Mouse (Mus musculus): ENCODE data around the gene Ippk.

The Ippk gene

DNA sequence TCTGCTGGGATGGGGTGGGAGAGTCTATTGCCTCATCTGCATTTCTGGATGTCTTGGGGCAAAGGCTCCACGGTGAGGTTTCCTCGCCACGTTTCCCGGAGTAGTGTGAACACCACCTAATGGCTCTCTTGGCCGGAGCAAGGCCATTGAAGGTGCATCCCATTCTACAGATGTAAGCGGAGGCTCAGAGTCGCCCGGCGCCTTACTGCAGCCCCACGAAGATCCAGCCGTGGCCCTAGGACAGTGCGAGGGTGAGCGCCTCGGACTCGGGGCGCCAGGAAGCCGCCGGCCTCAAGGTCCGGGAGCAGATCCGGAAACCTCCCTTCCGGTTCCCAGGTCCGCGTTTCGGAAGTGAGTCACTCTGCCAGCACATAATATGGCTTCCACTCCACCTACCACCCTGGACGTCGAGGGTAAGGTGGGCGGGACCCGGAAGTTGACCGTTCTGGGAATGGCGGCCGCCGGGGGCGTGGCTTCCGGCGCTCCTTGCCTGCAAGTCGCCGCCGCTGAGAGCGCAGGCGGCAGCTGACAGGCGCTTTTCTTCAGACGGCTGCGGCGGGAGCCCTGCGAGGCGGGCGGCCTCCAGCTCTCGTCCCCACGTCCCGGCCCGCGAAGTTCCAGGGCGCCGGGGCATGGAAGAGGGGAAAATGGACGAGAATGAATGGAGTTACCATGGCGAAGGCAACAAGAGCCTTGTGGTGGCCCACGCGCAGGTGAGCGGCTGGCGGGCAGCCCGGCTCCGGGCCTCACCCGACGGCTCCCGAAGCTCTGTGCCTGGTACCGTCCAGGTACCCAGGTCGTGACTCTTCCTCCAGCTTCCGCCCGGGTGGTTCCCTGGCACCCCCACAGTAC, at the start of gene Ippk:
Ippk (plus strand) TSS at position 496 of the 852 bp plus-strand sequence.
- DNase-seq (ENCODE audit: low spot score in 2 of 2), result peak; percentile 97 to 99

DNA sequence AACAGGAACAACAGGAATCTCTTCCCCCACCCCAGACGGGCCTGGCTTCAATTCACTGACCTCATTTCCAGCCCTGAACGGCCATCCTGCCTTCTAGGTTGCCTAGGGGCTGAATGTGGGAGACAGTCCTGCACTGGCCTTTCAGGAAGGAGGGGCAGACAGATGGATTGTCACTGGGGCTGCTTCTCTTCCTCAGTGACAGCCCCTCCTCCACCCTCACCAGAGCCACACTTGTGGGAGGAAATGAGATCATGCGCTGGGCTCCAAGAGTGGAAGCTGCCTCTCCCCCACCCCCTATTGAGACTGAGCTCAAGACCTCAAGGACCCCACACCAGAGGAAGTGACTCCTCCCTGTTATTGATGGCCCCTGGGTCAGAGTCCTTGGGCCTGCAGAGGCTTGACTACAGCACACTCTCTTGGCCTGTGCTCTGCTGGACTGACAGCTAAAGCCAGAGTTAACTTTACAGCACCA, 49.6 kb upstream of the Ippk start:
- DNase-seq (ENCODE audit: low spot score in 2 of 2), result peak; percentile 51 to 70

DNA sequence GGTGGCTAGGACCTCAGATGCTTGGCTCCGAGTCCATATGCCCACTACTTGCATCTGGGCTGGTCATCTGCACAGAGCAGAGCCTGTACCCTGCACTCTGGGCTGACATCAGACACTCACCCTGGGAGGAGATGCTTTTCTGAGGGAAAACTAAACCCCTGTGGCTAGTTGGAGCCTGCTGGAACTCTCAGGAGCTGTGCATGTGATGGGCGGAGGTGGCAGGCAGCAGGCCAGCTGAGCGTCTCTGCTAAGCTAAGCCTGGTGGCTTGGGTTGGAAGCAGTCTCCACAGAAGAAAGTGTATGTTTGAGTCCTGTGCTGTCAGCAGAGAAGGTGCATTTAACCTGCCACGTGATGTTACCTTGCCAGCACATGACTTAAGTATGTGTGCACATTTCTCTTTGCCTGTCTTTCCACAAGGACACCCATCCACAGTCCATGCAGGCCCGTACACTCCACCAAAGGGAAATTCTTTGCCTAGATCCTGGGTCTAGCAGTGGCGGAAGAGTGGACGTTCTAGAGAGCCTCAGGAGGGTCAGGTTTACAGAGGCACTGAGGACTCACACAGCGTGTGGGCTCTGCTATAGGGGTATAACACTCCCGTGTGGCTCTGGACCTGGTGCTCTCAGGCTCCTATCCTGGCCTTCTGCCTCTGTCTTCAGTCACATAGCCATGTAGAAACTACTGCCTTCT, 48.5 kb upstream of the Ippk start:
- no peak for DNase-seq (ENCODE audit: low spot score in 2 of 2)

DNA sequence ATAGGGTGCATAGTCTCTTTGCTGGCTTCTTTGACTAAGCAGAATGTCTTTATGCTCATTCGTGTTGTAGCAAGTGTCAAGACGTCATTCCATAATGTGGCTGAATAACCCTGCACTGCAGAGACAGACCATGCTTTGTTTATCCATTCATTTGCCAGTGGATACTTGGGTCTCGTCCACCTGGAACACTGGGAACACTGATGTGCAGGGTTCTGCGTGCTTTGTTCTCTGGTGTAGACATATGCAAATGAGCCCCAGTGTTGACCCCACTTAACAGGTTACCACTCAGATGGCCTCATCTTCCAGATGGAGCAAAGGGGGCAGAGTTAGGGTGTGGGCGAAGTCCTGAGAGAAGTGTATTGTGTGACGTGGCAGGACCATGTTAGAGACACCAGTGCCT, 46.7 kb upstream of the Ippk start:
- no peak for DNase-seq (ENCODE audit: low spot score in 2 of 2)

DNA sequence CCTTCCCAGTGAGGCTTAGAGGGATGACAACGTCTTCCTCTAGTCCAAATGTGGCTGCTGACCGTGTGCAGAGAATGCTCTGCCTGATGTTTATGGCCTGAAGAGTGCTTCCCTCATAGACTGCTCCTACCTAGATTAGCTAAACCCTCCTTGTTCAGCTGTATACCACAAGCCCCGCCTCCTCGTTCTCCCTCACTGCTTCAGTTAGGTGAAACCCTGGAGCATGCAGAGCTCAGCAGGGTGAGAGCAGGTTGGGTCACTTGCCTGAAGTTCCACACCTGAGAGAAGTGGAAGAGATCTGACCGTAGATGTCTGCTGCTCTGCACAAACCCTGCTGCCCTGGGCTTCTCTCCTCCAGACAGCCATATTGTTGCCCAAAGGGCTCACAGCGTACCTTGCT, 46.3 kb upstream of the Ippk start:
- no peak for DNase-seq (ENCODE audit: low spot score in 2 of 2)

DNA sequence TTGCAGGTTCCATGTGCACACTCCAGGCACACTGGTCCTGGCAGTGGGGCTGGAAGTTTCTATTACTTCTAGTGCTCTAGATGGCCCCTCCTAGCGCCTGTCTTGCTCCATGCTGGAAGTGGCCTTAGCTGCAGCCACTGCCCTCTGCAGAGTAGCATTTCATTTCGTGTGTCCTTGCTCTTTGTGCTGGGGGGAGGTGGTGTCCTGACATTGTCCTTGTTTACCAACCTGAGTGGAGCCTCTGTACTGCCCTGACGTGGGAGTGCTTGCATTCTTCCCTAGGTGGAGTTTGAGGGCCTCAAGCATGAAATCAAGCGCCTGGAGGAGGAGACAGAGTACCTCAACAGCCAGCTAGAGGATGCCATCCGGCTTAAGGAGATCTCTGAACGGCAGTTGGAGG, 43.4 kb upstream of the Ippk start:
- DNase-seq (ENCODE audit: low spot score in 2 of 2), result no peak

DNA sequence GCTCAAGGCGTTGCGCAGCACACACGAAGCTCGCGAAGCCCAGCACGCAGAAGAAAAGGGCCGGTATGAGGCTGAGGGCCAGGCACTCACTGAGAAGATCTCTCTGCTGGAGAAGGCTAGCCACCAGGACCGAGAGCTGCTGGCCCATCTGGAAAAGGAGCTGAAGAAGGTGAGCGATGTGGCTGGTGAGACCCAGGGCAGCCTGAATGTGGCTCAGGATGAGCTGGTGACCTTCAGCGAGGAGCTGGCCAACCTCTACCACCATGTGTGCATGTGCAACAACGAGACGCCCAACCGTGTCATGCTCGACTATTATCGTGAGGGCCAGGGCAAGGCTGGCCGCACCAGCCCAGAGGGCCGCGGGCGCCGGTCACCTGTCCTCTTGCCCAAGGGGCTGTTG, 41.7 kb upstream of the Ippk start:
- no peak for DNase-seq (ENCODE audit: low spot score in 2 of 2)

DNA sequence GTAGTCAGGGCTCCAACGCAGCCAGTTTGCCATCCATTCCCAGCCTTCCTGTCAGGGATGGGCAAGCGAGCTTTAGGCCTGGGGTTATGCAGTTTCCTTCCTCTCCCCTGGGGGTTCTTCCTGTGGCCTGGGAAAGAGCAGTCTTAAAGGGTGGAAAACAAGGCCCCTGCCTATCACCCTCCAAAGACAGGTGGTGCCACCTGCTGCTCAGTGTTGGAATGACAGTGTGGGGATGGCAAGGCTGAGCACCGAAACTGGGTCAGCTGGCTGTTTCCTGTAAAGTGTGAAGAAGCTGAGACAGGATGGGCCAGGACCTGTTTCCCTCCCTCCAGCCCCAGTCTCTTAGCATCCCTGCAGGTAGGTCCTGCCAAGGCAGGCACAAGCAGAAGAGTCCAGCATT, 39.8 kb upstream of the Ippk start:
- DNase-seq (ENCODE audit: low spot score in 2 of 2), result peak; percentile 69 to 81

DNA sequence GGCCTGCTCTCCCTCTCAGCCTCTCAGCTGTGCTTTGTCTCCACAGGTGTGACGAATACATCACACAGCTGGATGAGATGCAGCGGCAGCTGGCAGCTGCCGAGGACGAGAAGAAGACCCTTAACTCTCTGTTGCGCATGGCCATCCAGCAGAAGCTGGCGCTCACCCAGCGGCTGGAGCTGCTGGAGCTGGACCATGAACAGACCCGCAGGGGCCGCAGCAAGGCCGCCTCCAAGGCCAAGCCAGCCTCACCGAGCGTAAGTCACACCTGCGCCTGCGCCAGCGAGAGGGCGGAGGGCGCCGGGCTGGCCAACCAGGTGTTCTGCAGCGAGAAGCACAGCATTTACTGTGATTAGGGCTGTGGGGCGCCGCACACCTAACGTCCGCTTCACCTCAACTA, 38.1 kb upstream of the Ippk start:
- DNase-seq (ENCODE audit: low spot score in 2 of 2), result no peak

DNA sequence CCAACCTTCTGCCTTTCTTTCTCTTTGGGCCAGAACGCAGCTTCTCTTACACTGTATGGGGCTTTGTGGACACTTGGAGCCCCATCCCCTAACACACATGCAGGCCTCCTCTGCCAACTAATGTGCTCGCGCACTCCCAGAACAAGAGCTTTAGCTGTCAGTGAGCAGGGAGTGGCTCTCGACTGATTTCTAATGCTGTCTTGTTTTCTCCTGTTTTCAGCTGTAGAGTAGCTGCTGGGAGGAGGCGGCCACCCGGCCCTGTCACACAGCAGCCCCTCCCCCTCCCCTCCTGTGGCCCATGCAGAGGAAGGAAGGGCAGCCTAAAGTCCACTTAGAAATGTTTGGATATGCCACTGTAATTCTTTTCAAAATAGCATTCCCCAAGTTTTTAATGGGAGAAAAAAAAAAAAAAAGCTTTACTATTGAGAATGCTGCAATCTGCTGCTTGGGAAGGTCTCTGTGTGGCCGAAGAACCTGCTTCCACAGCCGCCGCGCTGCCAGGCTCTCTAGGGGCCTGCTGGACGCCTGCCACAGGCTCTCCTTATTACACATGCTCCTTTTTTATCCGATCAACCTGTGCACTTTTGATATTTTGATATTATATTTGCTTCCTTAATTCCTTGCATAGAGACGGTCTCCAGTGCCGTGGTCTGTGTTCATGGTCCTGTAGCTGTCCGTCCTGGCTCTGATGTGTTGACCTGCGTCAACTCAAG, 36.1 kb upstream of the Ippk start:
- DNase-seq (ENCODE audit: low spot score in 2 of 2), result no peak

DNA sequence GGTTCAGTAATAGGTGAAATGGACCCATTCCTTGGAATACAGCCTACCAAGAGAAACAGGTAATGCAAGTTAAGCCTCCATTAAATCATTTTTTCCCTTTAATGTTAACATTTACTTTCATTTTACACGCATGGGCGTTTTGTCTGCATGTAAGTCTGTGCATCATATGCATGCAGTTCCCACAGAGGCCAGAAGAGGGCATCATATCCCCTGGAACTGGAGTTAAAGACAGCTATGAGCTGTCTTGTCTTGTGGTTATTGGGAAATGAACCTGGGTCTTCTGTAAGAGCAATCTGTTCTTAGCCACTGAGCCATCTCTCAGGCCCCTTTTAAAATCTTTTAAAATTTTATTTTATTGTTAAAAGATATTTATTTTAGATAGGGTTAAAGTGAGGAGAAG, 29.7 kb upstream of the Ippk start:
- DNase-seq (ENCODE audit: low spot score in 2 of 2), result no peak

DNA sequence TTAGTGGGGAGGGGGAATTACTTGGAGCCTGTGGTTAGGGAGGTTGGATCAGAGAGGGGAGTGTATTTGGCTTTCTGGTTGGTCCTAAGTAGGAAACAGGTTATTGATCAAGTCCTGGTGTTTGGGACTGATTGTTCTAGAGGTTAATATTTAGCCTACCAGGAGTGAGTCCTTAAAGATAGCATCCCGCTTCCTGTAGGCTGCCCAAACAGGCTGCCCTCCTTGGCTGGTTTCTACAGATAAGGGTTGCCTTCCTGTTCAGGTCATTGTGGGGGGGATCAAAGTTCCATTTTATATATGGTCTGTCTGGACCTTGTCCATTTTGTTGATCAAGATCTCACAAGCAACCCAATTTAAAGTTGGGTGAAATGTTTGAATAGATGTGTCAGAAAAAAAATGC, 27.5 kb upstream of the Ippk start:
- DNase-seq (ENCODE audit: low spot score in 2 of 2), result no peak

DNA sequence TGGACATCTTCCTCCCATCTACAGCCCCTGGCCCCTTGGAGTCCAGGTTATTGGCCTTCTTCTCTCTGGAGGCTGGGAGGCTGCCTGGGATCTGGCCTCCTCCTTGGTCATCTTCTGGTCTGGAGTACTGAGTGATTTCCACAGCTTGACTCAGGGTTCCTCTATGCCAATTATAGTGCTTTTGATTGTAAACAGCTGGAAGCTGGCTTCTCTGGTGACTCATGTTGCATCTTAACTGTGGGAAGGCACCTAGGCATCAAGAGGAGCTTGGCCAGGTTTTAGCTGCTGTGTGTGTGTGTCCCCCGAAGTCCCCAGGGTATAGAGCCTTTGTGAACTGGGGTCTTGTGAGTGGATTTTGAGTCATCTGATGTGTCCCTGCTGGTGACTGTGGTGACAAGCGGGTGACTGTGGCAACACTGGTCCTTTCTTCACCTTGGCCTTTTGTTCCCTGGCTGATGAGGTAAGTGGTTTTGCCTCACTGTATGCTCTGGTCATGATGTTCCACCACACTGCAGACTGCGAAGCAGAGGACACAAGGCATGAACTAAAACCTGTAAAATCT, 26.1 kb upstream of the Ippk start:
- no peak for DNase-seq (ENCODE audit: low spot score in 2 of 2)

DNA sequence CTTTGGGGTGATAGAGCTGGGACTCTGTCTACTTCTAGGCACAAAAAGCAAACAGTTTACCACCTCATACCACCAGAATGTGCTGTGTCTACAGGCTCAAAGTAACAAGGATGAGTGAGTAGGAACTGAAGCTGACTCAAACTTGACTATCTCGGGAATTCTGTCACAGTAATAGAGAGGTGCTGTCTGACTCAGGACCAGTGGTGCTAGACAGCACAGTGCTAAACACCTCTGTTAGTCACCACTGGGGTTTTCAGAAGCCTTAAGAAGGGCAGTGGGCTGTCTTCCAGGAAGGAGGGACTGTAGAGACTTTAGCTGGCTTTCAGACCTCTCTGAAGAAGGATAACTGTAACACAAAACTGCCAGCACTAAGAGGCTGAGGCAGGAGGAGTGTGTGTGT, 24.3 kb upstream of the Ippk start:
- no peak for DNase-seq (ENCODE audit: low spot score in 2 of 2)

DNA sequence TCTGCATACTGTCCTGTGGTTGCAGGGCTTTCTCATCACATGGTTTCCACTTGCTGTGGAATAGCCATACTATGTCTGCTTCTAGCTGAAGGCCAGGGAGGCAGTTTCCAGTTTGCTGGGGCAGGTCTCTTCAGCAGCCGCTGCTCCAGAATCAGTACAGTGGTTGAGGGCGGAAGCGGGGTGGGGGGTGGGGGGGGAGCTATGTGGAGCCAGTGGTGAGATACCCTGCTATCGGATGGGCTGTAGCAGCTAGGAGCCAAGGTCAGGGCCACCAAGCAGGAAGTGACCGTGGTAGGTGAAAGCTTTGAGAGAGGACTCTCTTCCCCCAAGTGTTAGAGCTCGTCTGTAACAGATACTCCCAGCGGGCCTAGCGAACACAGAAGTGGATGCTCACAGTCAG, 22.9 kb upstream of the Ippk start:
- no peak for DNase-seq (ENCODE audit: low spot score in 2 of 2)

DNA sequence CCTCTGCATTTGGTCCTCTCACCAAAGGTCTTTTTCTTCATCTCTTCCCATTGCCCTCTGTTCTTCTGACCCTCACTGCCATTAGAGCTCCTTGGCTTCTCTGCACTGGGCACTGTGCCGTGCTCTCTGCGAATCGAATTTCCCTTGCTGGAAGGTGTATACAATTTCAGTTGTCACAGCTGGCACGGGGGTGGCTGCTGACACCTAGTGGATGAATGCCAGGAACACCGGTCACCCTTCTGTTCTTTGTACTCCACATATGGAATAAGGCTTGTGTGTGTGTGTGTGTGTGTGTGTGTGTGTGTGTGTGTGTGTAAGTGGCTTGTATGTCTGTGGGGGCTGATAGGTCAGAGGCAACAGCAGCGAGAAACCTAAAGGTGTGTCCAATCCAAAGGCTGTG, 20.9 kb upstream of the Ippk start:
- DNase-seq (ENCODE audit: low spot score in 2 of 2), result no peak

DNA sequence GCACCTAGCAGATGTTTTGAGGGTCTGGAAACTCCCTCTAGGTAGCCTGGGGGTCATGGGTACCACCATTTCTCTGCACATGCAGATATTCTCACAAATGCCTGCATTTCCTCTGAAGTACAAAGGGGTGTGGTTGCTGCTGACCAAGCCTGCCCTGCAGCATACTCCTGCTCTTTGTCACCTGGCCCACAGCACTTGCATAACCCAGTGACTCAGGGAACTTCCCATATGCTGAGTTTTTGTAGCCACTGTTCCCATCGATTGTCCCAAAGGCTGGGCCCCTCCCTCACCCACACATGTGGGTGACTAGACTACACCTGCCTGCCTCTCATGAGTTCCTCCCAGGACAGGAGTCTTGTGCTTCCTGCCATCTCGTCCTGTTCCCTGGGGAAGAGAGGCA, 18.4 kb upstream of the Ippk start:
- no peak for DNase-seq (ENCODE audit: low spot score in 2 of 2)

DNA sequence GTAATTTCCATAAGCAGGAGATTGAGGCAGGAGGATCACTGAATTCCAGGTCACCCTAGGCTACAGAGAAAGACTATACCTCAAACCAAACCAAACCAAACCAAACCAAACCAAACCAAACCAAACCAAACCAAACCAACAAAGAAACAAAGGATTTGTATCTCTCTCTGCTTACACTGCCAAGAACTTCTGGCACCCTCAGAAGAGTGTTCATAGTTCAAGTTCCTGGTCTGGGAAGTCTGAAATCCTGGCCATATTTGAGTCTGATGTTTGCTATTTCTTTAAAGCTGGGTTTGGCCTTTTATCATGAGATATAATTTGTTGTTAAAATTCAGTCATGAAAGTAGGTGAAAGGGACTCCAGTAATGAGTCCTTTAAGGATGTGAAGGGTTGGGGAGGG, 13.3 kb upstream of the Ippk start:
- no peak for DNase-seq (ENCODE audit: low spot score in 2 of 2)

DNA sequence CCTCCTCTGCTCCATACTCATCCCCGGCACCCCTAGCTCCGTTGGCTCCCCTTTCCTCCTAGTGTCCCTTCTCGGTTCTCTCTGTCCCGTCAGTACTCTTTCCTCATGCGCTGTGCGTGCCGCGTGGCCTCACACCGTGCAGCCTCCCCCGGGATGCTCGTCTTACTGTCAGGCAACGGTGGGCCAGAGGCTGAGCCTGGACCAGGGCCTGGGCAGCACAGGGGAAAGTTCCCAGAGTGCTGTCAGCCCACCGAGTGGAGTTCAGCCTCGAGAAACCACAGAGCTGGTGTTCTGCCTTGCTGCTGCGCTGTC, 513 bp downstream of the Ippk start:
- peak in 1 of 2 experiments; percentile 19 for DNase-seq (ENCODE audit: low spot score in 2 of 2)

DNA sequence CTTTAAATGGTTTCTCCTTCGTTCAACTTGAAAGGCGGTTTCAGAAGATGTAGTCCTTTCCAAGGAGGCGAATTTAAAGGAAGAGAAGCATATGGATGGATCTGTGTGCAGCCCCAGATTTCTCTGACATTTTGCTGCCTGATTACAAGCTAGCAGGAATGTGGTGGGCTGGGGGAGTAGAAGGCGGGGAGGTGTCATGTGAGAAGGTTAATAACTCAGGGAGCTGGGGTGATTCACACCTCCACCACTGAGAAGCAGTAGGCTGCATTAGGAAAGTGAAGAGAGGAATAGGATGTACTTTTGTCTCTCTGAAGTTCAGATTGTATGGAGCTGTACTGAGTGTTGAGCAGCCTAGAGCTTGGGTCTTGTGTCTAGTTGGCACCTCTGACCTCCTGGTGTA, 910 bp downstream of the Ippk start:
- no peak for DNase-seq (ENCODE audit: low spot score in 2 of 2)

DNA sequence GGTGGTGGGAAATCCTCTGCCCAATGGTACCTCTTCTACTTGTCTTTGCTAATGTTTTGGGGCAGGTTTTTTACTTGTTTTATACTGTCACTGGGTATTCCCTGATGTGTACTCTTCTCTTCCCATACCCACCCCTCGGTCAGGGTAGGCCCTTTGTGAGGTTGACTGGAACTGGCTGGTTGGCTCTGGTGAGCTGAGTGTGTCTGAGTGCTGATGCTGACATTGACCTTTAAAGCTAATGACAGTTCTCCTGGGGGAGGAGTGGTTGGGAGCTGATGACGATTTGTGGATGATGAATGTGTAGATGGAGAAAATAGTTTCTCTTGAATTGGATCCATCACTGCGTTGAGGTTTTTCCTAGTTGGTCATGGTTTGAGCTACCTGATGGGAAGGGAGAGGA, 5.7 kb downstream of the Ippk start:
- DNase-seq (ENCODE audit: low spot score in 2 of 2), result no peak

DNA sequence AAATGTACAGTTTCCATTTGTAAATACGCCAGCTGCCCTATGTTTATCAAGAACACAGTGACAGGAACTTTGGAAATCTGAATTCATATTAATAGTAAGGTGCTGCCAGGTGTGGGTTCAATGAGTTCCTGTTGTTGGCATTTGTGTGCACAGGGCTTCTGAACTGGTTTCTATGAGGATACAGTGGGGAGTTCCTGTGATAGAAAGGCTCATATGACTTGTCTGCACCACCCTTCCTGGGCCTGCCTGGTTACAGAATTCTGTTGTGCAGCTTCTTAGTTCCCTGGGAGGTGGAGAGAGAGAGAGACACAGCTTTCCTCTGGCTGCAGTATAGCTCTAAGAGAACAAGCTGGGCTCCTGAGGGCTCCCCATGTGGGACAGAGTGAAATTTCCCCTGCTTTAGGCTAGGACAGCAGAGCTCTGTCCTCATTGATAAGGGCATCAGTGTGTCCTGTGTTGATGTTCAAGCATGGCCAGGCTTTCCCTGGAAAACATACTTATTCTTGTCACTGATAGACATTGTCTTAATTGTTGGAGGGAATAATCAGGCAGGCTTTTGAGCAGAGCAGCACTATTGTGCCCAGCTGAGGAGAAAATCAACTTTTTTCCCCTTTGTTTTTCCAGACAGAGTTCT, 7.1 kb downstream of the Ippk start:
- no peak for DNase-seq (ENCODE audit: low spot score in 2 of 2)
